Mouse (Mus musculus): ENCODE data around the gene Gm10643.
A peak's percentile ranks its signal among the peaks of the same experiment; 100 is the strongest.

DNA sequence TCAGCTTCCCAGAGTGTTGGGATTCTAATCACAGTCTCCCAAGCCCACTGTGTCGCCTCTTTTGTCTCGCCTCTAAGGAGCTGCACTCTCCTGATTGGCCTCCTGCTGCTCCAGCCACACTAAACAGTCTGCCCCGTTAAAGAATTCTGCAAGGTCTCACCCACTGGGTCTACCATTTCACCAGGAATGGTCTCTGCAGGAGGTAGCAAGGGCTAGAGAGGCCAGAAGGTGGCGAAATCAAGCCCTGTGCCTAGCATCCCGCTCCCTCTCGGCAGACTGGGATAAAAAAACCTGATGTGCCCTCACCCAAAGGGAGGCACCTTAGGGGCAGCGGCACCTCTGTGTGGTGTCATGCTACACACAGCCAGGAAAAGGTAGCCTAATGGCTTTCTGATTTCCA, 20.8 kb downstream of the Gm10643 start:
- TF ChIP-seq CTCF (IDR thresholded peaks at IDR 0.05; ENCODE audit: extremely low read depth, insufficient read length, insufficient replicate concordance, low read depth, low read length), result no peak; the same call in 1 of the 2 replicates
- peak; percentile 10; the same call in 1 of the 2 replicates for TF ChIP-seq POLR2A (IDR thresholded peaks at IDR 0.05; ENCODE audit: low read depth, low read length)
